Mouse (Mus musculus): Measurements from ENCODE around the gene A630076J17Rik. TPM values are rescaled to one million over a fixed set of nuclear protein-coding genes. Genes with fewer than 3 reads are reported as not detected.

The A630076J17Rik gene
- polyA plus RNA-seq, 1 experiment from 2014 or later: not detected

Other genes starting within 250 kb of the A630076J17Rik start
- gene Kcna3, start 194.4 kb upstream of the A630076J17Rik start, polyA plus RNA-seq (2015; fragmentation: Nextera tagmentation; extraction: Ambion mirVana): 10.1 and 12.5 TPM in 2 replicates
- 1.1 and 1.2 TPM in 2 replicates for gene Kcna2, start 129.5 kb upstream of the A630076J17Rik start, polyA plus RNA-seq (2015; fragmentation: Nextera tagmentation; extraction: Ambion mirVana)
- gene Kcna10, start 47.6 kb upstream of the A630076J17Rik start, polyA plus RNA-seq (2015; fragmentation: Nextera tagmentation; extraction: Ambion mirVana): not detected in 2 replicates
- gene Cym, start 8.9 kb upstream of the A630076J17Rik start, polyA plus RNA-seq (2015; fragmentation: Nextera tagmentation; extraction: Ambion mirVana): 0.27 and 4.2 TPM in 2 replicates
- not detected in 2 replicates for gene Prok1, start 9.1 kb downstream of the A630076J17Rik start, polyA plus RNA-seq (2015; fragmentation: Nextera tagmentation; extraction: Ambion mirVana)
- gene Lamtor5, start 48.2 kb downstream of the A630076J17Rik start, polyA plus RNA-seq (2015; fragmentation: Nextera tagmentation; extraction: Ambion mirVana): 203 and 216 TPM in 2 replicates
- gene Slc16a4, start 60.6 kb downstream of the A630076J17Rik start, polyA plus RNA-seq (2015; fragmentation: Nextera tagmentation; extraction: Ambion mirVana): 2.1 and 2.3 TPM in 2 replicates
- gene Rbm15, start 103.1 kb downstream of the A630076J17Rik start, polyA plus RNA-seq (2015; fragmentation: Nextera tagmentation; extraction: Ambion mirVana): 10.7 and 12.0 TPM in 2 replicates
- gene Kcnc4, start 228.9 kb downstream of the A630076J17Rik start, polyA plus RNA-seq (2015; fragmentation: Nextera tagmentation; extraction: Ambion mirVana): 1.4 and 1.8 TPM in 2 replicates

Data from midbrain, embryonic 13.5 days (tissue).